ENCODE assay signal across 8 mouse cellular contexts in the genomic region with DNA sequence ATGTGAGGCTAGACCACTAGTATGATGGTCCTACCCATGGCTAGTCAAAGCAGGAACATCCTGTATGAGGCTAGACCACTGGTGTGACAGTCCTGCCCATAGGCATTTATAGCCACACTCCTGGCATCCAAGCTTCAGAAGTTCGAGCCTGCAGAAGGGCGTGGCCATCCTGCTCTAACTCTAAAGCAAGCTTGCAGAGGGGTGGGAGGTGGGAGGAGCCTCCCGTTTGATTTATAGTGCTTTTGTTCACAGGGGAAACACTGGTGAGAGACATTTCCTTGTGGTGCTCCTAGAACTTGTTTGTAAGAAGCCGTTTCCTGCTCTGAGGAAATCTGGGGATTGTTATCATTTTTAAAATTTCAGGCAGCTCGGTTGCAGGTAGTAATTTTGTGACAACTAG. TPM values are rescaled to one million over a fixed set of nuclear protein-coding genes. Genes with fewer than 3 reads are reported as not detected.
DNase-seq lines count a peak whose midpoint lies in the region; ATAC-seq lines count a peak whose summit lies in the region.

No protein-coding gene starts in this region.

- H3K9me3 ChIP-seq in liver, embryonic 11.5 days (ENCODE audit: control insufficient read depth, low read length): no peaks in the 10 kb centered on the region
- no peaks in the 10 kb centered on the region for H3K9me3 ChIP-seq in limb, embryonic 13.5 days

- no peak overlapping the region for H3K4me2 ChIP-seq in liver, embryonic 11.5 days
- no peak overlapping the region for H3K4me2 ChIP-seq in limb, embryonic 13.5 days (replicated peaks)

- H3K27ac ChIP-seq in liver, embryonic 11.5 days (ENCODE audit: low read depth, low read length): no peak overlapping the region
- H3K27ac ChIP-seq in limb, embryonic 13.5 days: peak overlapping the region; percentile 55; the same call in 1 of the 2 replicates

- no peak overlapping the region for H3K9ac ChIP-seq in liver, embryonic 11.5 days (ENCODE audit: low read depth, low read length)
- no peak overlapping the region for H3K9ac ChIP-seq in limb, embryonic 13.5 days

- peak; percentile 26 for DNase-seq in liver
- no peak for DNase-seq in liver, embryonic 11.5 days (ENCODE audit: low spot score)
- peak; percentile 31 to 43 for DNase-seq in heart, postnatal 10 days
- peak; percentile 29 for DNase-seq in yolk sac, embryonic 10.5 days (ENCODE audit: low spot score)
- no peak for DNase-seq in thymus, postnatal 4 days
- DNase-seq in cerebellum, adult 11 months: no peak
- DNase-seq in left cerebral cortex, postnatal 14 days (ENCODE audit: low spot score in 2 of 2): no peak

- ATAC-seq in liver, embryonic 11.5 days (replicated peaks; ENCODE audit: low FRiP score): no peak
- no peak for ATAC-seq in limb, embryonic 13.5 days (ENCODE audit: low FRiP score, low read depth)

- H3K4me3 ChIP-seq in liver, embryonic 11.5 days (ENCODE audit: low read depth, low read length): no peak overlapping the region
- no peak overlapping the region for H3K4me3 ChIP-seq in limb, embryonic 13.5 days

- H3K27me3 ChIP-seq in liver, embryonic 11.5 days (replicated peaks; ENCODE audit: control insufficient read depth, insufficient read depth, low read length): no peaks in the 10 kb centered on the region
- H3K27me3 ChIP-seq in limb, embryonic 13.5 days: no peaks in the 10 kb centered on the region

- intact Hi-C loops in heart, postnatal 10 days (cut with DNase I): no loop called here
- intact Hi-C loops in left cerebral cortex, postnatal 14 days (cut with DNase I): no loop called here

- H3K4me1 ChIP-seq in liver, embryonic 11.5 days (replicated peaks; ENCODE audit: control insufficient read depth, insufficient read depth, low read length): peaks cover 3% of the 10 kb centered on the region; the same call in 1 of the 2 replicates
- H3K4me1 ChIP-seq in limb, embryonic 13.5 days: peaks cover 9% of the 10 kb centered on the region

- WGBS in liver, embryonic 11.5 days: 23% methylated on average over 5 of the region's 5 CpGs
- 22% methylated on average over 5 of the region's 5 CpGs for WGBS in limb, embryonic 13.5 days

- H3K36me3 ChIP-seq in liver, embryonic 11.5 days (ENCODE audit: control insufficient read depth, insufficient read depth, low read length): no peaks in the 10 kb centered on the region
- no peaks in the 10 kb centered on the region for H3K36me3 ChIP-seq in limb, embryonic 13.5 days

RNA-seq across cellular contexts. Expression of a gene that starts 56.7 kb away (rescaled TPM):
- polyA plus RNA-seq in liver, embryonic 11.5 days (2014; fragmentation: Nextera tagmentation; extraction: Ambion mirVana): 3.4 and 4.3 TPM in 2 replicates
- total RNA-seq in heart, postnatal 10 days (2021): 10 to 100 TPM; 56.4 to 88.8 TPM
- polyA plus RNA-seq in limb, embryonic 13.5 days (2015; fragmentation: Nextera tagmentation; extraction: Ambion mirVana): 11.0 and 13.1 TPM in 2 replicates
- total RNA-seq in left cerebral cortex, postnatal 14 days (2021): 100 to 1,000 TPM; 249 to 271 TPM

Comparison
In these comparisons a context has a peak if more than half of its experiments do, and no peak if none do; other contexts are left out.
1. DNase-seq: peak in liver (single experiment), heart, postnatal 10 days (2 of 2) and yolk sac, embryonic 10.5 days (single experiment); none in liver, embryonic 11.5 days (single experiment), thymus, postnatal 4 days (single experiment), cerebellum, adult 11 months (single experiment) and left cerebral cortex, postnatal 14 days (0 of 2).